Mouse (Mus musculus) bone marrow, adult 2 months (tissue): ENCODE measurements around the gene Man1a2.

Source experiments
- CTCF ChIP-seq: fragments of 200-500 bp; IDR thresholded peaks from 2 replicates; pipeline ENCODE4 v1.5.1; 2011; ENCODE audit warnings: low read length, control low read depth; ENCODE audit not compliant: control insufficient read depth, insufficient read depth
- POLR2A ChIP-seq: fragments of 200-500 bp; IDR thresholded peaks from 2 replicates; pipeline ENCODE4 v1.6.1; 2011; ENCODE audit warnings: low read depth, mild to moderate bottlenecking, control low read depth, low read length, borderline replicate concordance; ENCODE audit not compliant: control insufficient read depth

DNA sequence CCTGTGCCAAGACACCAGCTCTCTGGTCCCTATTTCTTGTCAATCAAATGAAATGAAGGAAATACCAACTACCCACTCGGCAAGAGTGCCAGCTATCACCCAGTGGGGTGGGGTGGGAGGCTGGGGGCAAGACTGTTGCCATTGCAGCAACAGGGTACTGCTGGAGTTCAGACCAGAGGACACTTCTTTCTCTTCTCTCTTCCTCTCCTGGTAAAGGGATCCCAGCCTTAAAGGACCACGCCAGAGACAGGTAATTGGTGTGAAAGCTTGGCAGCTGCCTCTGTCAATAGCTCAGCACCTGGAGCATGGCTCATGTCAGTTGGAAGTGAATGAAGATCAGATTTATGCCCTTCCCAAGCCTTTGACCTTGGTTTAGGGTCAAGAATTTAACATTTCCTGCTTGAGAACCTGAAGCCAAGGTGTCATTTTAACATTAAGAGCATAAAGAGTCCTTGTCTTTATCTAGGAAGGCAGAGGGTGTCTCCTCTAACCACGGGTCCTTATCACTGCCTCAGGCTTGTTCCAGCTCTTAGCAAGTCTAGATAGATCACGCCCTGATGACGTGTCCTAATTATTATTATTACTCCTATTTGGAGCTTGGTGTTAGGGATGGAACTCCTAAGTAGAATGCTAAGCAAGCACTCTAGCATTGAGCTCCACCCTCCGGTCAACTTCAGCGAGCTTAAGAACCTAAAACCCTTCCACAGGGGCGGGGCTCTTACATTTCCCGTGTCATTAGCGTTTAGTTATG is 138.0 kb downstream of the Man1a2 start:
- TF ChIP-seq CTCF (no peak), POLR2A (no peak)
